Mouse (Mus musculus) bone marrow macrophage, adult 2 months (primary cell): ENCODE results near the gene Baiap2.
A peak's percentile ranks its signal among the peaks of the same experiment; 100 is the strongest.

ENCODE experiments used
- CTCF ChIP-seq: IDR thresholded peaks from 2 replicates; pipeline ENCODE4 v1.5.1; 2012; ENCODE audit warnings: low read depth, mild to moderate bottlenecking, low read length, moderate library complexity
- POLR2A ChIP-seq: IDR thresholded peaks from 2 replicates; pipeline ENCODE4 v1.6.1; 2012; ENCODE audit warnings: mild to moderate bottlenecking, low read depth, low read length, borderline replicate concordance

- TF ChIP-seq CTCF (peak; percentile 87), POLR2A (no peak)
These were observed 87.8 kb downstream of the Baiap2 start for GRCm38 (mm10) chr11:120030145-120030901.
